Mouse (Mus musculus): ENCODE results near the gene H2afy2. TPM values are rescaled to one million over a fixed set of nuclear protein-coding genes. Genes with fewer than 3 reads are reported as not detected.

H2afy2 gene
- polyA plus RNA-seq, 1 experiment from 2014 or later: 326 TPM

- 32% methylated on average over 9 of the region's 9 CpGs for WGBS
These were observed 2.4 kb downstream of the H2afy2 start for GRCm38 (mm10) chr10:61781461-61782128.

GRCm38 (mm10) chr10:61766806-61767205 is 17.1 kb downstream of the H2afy2 start:
- Histone ChIP-seq H3K4me3 (no peak overlapping the region), H3K4me1 (peaks cover 21% of the 10 kb centered on the region), H3K27ac (no peak overlapping the region), H3K36me3 (ENCODE audit: poor library complexity, severe bottlenecking) (peaks cover 22% of the 10 kb centered on the region), H3K27me3 (no peaks in the 10 kb centered on the region), H3K9ac (no peak overlapping the region), H3K9me3 (replicated peaks) (no peaks in the 10 kb centered on the region), H3K4me2 (no peak overlapping the region)
- ATAC-seq: no peak
- 62% methylated on average over 6 of the region's 6 CpGs for WGBS

More at GRCm38 (mm10) chr10:61781461-61782128, 2.4 kb downstream of the H2afy2 start:
- Histone ChIP-seq H3K4me2 (peak overlapping the region; percentile 64), H3K9me3 (replicated peaks) (no peaks in the 10 kb centered on the region), H3K9ac (peak overlapping the region; percentile 99), H3K27ac (0 out of 2 replicates have a peak overlapping the region, but pooled peaks have one; percentile 99), H3K4me1 (peaks cover 27% of the 10 kb centered on the region), H3K4me3 (peak overlapping the region; percentile 90), H3K27me3 (no peaks in the 10 kb centered on the region), H3K36me3 (ENCODE audit: poor library complexity, severe bottlenecking) (peaks cover 12% of the 10 kb centered on the region; the same call in 1 of the 2 replicates)
- ATAC-seq: no peak

DNA sequence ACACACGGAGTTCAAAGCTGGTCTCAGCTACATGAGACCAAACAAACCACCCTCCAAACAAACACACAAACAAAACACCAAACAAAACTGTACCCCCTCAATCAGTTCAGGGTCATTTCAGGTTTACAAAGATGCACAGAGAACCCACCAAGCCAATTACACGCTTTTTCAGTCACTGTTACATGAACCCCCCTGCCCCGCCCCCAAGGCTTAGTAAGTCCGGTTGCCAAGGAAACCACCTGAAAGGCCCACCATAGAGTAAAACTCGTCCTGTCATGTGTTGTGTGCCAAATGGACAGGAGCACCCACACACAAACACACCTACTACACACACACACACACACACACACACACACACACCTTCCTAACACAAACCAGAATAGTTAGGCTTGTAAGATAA is 18.4 kb downstream of the H2afy2 start:
- WGBS: 14% methylated on average over 5 of the region's 5 CpGs
- Histone ChIP-seq H3K9me3 (replicated peaks) (no peaks in the 10 kb centered on the region), H3K27ac (no peak overlapping the region), H3K27me3 (no peaks in the 10 kb centered on the region), H3K9ac (no peak overlapping the region), H3K4me2 (no peak overlapping the region), H3K4me3 (no peak overlapping the region), H3K4me1 (peaks cover 21% of the 10 kb centered on the region), H3K36me3 (ENCODE audit: poor library complexity, severe bottlenecking) (peaks cover 18% of the 10 kb centered on the region)
- ATAC-seq: no peak

- H3K9me3 ChIP-seq (replicated peaks): no peaks in the 10 kb centered on the region
- peaks cover 18% of the 10 kb centered on the region for H3K36me3 ChIP-seq (ENCODE audit: poor library complexity, severe bottlenecking)
- H3K4me2 ChIP-seq: no peak overlapping the region
- ATAC-seq: no peak
- no peak overlapping the region for H3K27ac ChIP-seq
- no peak overlapping the region for H3K9ac ChIP-seq
- no peaks in the 10 kb centered on the region for H3K27me3 ChIP-seq
- H3K4me1 ChIP-seq: peaks cover 21% of the 10 kb centered on the region
- H3K4me3 ChIP-seq: no peak overlapping the region
- 79% methylated on average over 8 of the region's 8 CpGs for WGBS
These were observed 19.3 kb downstream of the H2afy2 start for GRCm38 (mm10) chr10:61764689-61765088.

DNA sequence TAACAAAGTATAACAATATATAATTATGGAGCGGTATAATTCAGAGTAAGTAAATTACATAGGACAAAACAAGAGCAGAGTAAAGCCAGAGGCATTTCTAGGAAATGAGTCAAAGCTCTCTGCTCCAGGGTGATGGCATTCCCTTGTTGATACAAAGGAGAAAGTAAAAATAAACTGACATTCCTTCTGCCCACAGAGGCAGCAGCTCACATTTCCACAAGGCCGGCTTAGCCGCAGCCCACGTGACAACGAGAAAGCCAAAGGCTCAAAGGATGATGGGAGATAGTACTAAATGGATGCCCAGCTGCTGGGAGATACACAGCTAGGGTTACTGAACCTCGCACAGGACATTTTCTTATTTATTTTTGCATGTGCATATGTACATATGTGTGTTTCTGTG is 24.1 kb downstream of the H2afy2 start:
- Histone ChIP-seq H3K9ac (no peak overlapping the region), H3K4me3 (no peak overlapping the region), H3K4me2 (no peak overlapping the region), H3K36me3 (ENCODE audit: poor library complexity, severe bottlenecking) (peaks cover 31% of the 10 kb centered on the region), H3K4me1 (peaks cover 10% of the 10 kb centered on the region), H3K27me3 (no peaks in the 10 kb centered on the region), H3K27ac (no peak overlapping the region), H3K9me3 (replicated peaks) (no peaks in the 10 kb centered on the region)
- 81% methylated on average over 6 of the region's 6 CpGs for WGBS
- no peak for ATAC-seq

GRCm38 (mm10) chr10:61758904-61759303 is 25.0 kb downstream of the H2afy2 start:
- Histone ChIP-seq H3K36me3 (ENCODE audit: poor library complexity, severe bottlenecking) (peaks cover 40% of the 10 kb centered on the region), H3K4me1 (peaks cover 7% of the 10 kb centered on the region), H3K27ac (no peak overlapping the region), H3K4me3 (no peak overlapping the region), H3K9ac (no peak overlapping the region), H3K27me3 (no peaks in the 10 kb centered on the region), H3K4me2 (no peak overlapping the region), H3K9me3 (replicated peaks) (no peaks in the 10 kb centered on the region)
- WGBS: 96% methylated on average over 2 of the region's 2 CpGs
- no peak for ATAC-seq

GRCm38 (mm10) chr10:61757022-61757421 is 26.9 kb downstream of the H2afy2 start:
- WGBS: 89% methylated on average over 14 of the region's 14 CpGs
- H3K4me2 ChIP-seq: no peak overlapping the region
- H3K9ac ChIP-seq: no peak overlapping the region
- peaks cover 7% of the 10 kb centered on the region for H3K4me1 ChIP-seq
- ATAC-seq: no peak
- H3K27me3 ChIP-seq: no peaks in the 10 kb centered on the region
- H3K36me3 ChIP-seq (ENCODE audit: poor library complexity, severe bottlenecking): peaks cover 59% of the 10 kb centered on the region
- H3K27ac ChIP-seq: no peak overlapping the region
- H3K4me3 ChIP-seq: no peak overlapping the region
- no peaks in the 10 kb centered on the region for H3K9me3 ChIP-seq (replicated peaks)

- H3K9me3 ChIP-seq (replicated peaks): no peaks in the 10 kb centered on the region
- H3K4me1 ChIP-seq: peaks cover 7% of the 10 kb centered on the region; the same call in 1 of the 2 replicates
- H3K4me3 ChIP-seq: no peak overlapping the region
- H3K9ac ChIP-seq: no peak overlapping the region
- 97% methylated on average over 23 of the region's 23 CpGs for WGBS
- ATAC-seq: no peak
- H3K36me3 ChIP-seq (ENCODE audit: poor library complexity, severe bottlenecking): peaks cover 99% of the 10 kb centered on the region
- no peaks in the 10 kb centered on the region for H3K27me3 ChIP-seq
- no peak overlapping the region for H3K4me2 ChIP-seq
- H3K27ac ChIP-seq: no peak overlapping the region
These were observed 30.9 kb downstream of the H2afy2 start for GRCm38 (mm10) chr10:61753071-61753470.

- H3K36me3 ChIP-seq (ENCODE audit: poor library complexity, severe bottlenecking): peaks cover 100% of the 10 kb centered on the region
These were observed 32.3 kb downstream of the H2afy2 start for GRCm38 (mm10) chr10:61751534-61752219.

GRCm38 (mm10) chr10:61750014-61750413 is 33.9 kb downstream of the H2afy2 start:
- 90% methylated on average over 9 of the region's 9 CpGs for WGBS
- Histone ChIP-seq H3K4me3 (no peak overlapping the region), H3K9ac (no peak overlapping the region), H3K4me2 (no peak overlapping the region), H3K27ac (no peak overlapping the region), H3K9me3 (replicated peaks) (0 out of 2 replicates have a peak, but pooled peaks cover 4% of the 10 kb centered on the region), H3K4me1 (no peaks in the 10 kb centered on the region), H3K36me3 (ENCODE audit: poor library complexity, severe bottlenecking) (peaks cover 100% of the 10 kb centered on the region), H3K27me3 (no peaks in the 10 kb centered on the region)
- ATAC-seq: no peak

More at GRCm38 (mm10) chr10:61751534-61752219, 32.3 kb downstream of the H2afy2 start:
- no peak overlapping the region for H3K4me2 ChIP-seq
- no peaks in the 10 kb centered on the region for H3K4me1 ChIP-seq
- no peak overlapping the region for H3K27ac ChIP-seq
- no peak for ATAC-seq
- H3K4me3 ChIP-seq: no peak overlapping the region
- H3K27me3 ChIP-seq: no peaks in the 10 kb centered on the region
- H3K9ac ChIP-seq: no peak overlapping the region
- H3K9me3 ChIP-seq (replicated peaks): no peaks in the 10 kb centered on the region
- WGBS: 88% methylated on average over 20 of the region's 20 CpGs

DNA sequence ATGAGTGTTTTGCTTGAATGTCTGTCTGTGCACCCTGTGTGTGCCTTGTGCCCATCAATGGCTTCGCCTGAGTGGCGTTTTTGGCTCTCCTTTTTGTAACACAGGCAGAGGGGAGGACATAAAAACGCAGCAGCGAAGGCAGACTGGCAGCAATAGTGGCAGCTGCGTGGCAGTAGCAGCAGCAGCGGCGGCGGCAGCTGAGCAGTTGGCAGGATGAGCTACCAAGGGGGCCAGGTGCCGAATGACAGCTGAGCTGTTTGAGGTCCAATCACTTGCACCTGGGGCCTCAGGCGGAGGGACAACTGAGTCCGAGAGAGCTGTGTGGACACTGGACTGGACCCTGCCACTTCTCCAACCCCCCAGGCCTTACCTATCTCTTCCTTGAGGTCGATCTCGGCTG is 36.6 kb downstream of the H2afy2 start:
- Histone ChIP-seq H3K4me1 (no peaks in the 10 kb centered on the region), H3K9me3 (replicated peaks) (0 out of 2 replicates have a peak, but pooled peaks cover 4% of the 10 kb centered on the region), H3K9ac (no peak overlapping the region), H3K4me2 (no peak overlapping the region), H3K27me3 (no peaks in the 10 kb centered on the region), H3K4me3 (no peak overlapping the region), H3K27ac (no peak overlapping the region), H3K36me3 (ENCODE audit: poor library complexity, severe bottlenecking) (peaks cover 100% of the 10 kb centered on the region)
- WGBS: 93% methylated on average over 13 of the region's 13 CpGs
- no peak for ATAC-seq

DNA sequence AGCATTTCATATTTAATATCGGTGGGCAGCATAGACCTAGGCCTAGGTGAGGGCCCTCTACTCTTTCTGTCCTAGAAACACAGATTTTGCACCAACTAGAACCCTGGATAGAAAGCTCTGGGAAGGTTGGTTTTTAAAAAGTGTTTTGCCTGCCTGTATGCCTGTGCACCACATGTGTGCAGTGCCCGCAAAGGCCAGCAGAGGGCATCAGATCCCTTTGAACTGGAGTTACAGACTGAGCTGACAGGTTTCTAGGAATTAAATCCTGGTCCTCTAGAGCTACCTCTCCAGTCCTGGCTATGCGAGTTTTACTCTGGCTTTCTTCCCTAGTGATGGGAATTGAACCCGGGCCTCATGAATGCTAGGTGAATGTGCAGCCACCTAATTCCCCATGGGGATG is 38.8 kb downstream of the H2afy2 start:
- no peaks in the 10 kb centered on the region for H3K27me3 ChIP-seq
- H3K4me3 ChIP-seq: no peak overlapping the region
- no peak overlapping the region for H3K27ac ChIP-seq
- WGBS: 95% methylated on average over 4 of the region's 4 CpGs
- H3K9ac ChIP-seq: no peak overlapping the region
- ATAC-seq: no peak
- 0 out of 2 replicates have a peak, but pooled peaks cover 4% of the 10 kb centered on the region for H3K9me3 ChIP-seq (replicated peaks)
- H3K36me3 ChIP-seq (ENCODE audit: poor library complexity, severe bottlenecking): peaks cover 100% of the 10 kb centered on the region
- no peak overlapping the region for H3K4me2 ChIP-seq
- no peaks in the 10 kb centered on the region for H3K4me1 ChIP-seq

Data from forebrain, embryonic 13.5 days (tissue).